Mouse (Mus musculus) urinary bladder, postnatal 25 days (tissue): ENCODE measurements at regions not wholly inside any gene's neighbourhood (a gene's known extent, or its start where the extent isn't known, plus 50 kb on each side); places are given as distances from the start of the nearest gene placed in this dataset.

Experiments
- DNase-seq: peaks from one replicate; pipeline ENCODE4 v3.0.0; 2022; ENCODE audit warnings: low spot score

DNA sequence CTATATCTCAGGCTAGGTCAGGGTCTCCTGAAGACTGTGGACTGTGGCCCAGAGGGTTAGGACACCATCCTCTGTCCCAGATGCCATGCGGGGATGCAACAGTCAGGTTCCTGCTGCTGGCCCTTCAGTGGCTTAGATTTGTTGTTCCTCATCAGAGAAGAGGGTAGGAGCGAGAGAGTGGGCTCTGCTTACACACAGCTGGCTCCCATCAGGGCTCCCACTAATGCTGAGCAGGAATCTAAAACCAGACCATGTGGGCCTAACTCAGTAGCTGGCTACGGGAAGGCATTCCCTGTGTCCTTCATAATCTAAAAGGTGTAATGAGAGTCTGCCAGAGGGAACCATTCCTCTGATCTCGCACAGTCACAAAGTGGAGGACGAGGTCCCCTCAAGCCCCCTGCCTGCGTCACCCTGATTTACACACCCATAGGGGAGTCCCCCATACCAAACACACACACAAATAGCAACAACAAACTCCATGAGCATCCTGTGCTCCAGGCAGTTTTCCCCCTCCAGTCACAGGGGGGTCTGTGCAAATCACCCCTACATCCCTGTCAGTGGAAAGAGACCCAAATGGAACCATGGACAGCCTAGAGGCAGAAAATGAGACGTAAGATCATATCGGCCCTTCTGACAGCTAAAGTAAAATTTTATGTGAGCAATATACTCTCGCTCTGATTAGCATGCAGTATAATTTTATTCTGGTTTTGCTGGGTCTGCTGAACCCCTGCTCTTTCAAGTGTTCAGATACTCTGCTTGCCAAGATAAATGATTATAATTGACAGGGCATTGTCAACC lies 234.8 kb downstream of the 3110018I06Rik start:
- no peak for DNase-seq

DNA sequence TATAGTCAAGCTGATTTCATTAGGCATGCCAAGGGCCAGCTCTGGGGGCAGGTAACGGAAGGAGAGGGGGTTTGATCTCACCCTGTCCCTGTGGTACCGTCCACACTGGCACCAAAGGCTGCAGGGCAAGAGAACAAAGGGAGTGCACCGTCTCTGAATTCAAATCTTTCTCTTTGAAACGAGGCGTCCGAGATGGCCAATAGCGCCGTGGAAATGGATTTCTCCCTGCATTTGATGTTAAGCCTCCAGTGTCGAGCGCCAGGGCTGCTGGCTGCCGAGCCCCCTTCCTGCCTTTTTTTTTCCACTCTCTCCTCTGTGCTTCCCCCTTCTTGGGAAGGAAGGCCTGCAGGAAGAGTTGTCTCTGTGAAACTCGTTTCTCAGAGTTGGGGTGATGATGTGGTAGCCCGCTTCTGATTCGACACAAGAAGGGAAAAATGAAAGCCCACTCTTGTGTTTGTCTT lies 235.5 kb downstream of the 3110018I06Rik start:
- no peak for DNase-seq

- no peak for DNase-seq
These were observed 236.0 kb downstream of the 3110018I06Rik start for GRCm38 (mm10) chr12:107724467-107724866.

DNA sequence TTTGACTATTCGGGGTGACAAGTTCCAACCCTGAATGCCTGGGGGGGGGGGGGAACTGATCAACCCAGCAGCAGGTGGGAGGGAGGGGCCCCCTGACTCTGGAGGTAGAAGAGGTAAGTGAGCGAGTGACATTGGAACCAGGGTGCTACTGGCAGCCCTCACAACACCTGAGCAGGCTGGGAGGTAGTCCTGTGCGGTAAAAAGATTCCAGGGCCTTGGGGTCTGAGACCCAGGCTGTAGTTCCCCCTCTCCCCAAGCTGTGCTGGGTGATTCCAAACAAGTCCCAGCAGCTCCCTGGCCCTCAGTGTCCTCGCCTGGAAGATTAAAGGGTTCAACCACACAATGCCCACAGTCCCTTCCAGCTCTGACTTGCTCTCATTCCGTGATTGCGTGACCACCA lies 240.4 kb downstream of the 3110018I06Rik start:
- DNase-seq, result no peak

- no peak for DNase-seq
These were observed 240.9 kb downstream of the 3110018I06Rik start for GRCm38 (mm10) chr12:107729301-107729700.

- DNase-seq, result no peak
These were observed 242.5 kb downstream of the 3110018I06Rik start for GRCm38 (mm10) chr12:107730940-107731339.

DNA sequence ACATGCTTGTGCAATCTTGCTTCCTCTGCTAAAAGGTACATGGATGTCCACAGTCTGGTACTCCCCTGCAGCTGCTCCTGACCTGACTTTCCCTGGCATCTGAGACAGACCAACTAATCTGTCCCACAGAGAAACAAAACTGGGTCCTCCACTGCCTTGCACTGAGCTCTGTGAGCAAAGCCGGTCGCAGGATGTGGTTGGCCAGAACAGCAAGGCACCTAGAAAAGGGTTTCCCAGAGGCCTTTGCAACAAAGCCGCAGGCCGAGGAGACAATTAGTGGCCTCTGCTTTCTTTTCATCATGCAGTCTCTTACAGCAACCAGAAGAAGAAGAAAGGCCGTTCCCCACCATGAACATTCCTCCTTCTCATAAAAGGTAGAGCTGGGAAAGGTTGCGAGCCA lies 246.1 kb downstream of the 3110018I06Rik start:
- DNase-seq, result no peak

DNA sequence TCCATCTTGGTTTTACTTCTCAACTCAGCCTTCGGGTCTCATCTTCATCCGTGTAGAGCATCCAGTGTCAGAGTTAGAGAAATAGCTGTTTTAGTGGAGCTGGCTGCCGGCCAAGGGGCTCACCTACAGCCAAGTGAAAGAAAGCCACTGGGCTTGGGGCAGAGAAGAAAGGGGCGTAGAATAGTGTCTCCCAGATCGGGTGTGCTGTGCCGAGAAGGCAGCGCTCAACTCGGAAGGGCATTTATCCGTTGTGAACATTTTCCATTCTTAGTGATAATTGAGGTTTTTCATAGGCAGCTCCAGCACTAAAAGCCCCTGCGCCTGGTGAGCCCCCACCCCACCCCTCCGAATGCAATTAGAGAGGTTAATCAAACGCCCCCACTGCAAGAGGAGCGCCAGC lies 254.2 kb downstream of the 3110018I06Rik start:
- DNase-seq, result no peak

DNA sequence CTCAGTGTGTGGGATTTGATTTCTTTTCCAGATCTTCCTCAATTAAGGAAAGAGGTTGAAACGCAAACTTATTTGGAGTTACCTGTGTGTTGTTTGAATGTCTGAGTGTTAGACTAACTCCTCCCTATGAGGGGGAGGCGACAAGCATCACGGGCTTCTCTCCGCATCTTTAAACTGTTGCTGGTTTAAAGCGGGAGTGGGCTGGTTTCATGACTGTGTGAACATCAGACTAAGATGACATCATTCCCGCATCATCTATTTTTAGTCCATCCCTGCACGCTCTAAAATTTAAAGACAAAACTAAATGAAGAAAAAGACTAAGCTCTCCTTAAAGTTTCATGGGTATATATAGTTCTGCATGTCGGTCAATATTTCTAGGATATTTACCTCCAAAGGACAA lies 256.4 kb downstream of the 3110018I06Rik start:
- no peak for DNase-seq

DNA sequence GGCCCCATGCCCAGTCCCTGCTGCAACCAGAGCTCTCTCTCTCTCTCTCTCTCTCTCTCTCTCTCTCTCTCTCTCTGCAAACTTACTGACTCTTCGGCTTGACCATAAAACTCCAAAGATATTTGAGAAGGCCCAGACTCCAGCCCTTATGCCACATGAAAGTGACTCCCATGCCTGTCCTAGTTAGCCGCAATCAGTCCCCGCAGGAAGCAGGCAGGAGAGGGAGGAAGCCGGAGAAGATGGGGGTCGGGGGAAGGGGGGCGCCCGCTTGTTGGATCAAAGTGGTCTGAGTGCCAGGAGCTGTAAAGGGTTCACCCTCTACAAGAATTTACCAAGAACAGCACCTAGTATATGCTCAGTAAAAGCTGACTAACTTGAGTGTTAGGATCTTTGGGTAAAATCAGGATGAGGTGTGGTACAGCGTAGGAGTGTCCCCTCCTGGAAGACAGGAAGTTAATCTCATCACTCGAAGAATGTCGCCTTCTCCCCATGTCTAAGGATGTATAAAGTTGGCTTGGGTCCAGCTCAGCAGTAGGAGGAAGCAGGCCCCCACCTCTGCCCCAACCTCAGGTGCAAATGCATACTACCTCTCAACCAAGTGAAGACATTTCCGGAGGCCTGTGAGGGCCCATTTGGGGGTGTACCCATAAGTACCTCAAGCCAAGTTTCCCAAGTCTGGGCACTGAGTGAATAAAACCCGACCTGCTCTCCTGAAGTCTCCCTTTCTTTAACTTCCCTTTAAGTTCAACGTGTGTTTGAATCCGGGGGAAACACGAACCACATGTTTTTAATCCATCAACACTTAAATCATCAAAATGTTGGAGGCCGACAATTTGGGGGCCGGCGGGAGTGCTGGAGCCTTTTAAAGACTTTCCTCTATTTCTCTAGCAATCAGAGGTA lies 254.7 kb downstream of the Bcl11b start:
- no peak for DNase-seq

DNA sequence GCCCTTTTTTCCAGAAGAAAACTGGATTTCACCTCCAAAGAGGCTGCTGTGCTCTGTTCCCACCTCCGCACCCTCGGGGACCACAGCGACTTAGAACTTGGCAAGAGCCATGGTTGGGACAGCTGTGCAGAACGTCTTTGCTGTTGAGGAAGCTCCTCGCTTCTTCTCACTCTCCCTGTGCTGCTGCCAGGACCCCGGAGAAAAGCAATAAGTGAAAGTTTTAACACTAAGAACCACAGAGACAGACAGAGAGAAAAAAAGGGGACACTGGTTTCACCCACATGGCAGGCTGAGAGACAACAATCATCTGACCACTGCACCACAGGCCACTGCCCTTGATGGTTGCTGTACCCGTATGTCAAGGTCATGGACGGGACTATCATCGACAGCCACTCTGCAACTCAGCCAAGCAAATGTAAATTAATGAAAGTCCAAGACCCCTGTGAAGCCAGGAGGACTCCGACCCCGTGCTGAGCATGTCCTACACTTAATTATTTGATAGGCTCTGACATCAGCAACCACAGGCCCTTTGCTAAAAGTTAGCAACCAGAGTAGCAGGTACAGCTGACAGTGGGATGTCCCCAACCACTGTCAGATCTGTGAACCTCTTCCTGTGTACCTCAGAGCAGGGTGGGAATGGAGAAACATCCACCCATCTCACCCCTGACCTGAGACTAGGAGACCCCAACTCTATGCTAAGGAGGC lies 253.9 kb downstream of the Bcl11b start:
- DNase-seq, result no peak

DNA sequence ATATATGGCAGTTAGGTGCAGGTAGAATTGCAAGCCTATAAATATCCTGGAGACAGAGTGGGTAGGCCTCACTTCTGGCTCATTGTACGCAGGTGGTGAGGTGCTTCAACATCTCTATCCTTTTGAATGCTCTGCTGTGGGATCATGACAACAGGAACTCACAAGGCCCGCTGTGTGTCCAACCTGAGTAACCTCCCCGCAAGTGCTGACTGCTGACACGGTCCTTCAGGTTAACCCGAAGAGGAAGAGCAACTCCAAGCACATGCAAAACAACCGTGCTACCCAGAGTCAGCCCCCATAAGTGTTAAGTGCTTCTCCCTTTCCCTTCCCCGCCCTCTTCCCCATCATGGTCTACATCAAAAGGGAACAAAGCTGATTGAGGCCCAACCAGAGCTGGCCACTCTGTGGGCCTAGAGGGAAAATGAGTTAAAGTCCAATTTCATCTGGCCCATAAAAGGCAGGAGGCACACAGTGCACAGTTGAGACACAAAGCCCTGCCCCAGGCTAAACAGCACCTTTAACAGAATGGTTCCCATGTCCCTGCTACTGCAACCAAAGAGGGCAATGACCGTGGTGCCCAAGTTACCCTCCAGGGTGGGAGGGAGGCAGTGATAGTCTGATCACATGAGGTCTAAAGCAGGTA lies 253.0 kb downstream of the Bcl11b start:
- no peak for DNase-seq

GRCm38 (mm10) chr12:107752126-107752525 lies 251.3 kb downstream of the Bcl11b start:
- DNase-seq, result peak; percentile 23

- DNase-seq, result no peak
These were observed 250.8 kb downstream of the Bcl11b start for GRCm38 (mm10) chr12:107752587-107752986.

- DNase-seq, result peak; percentile 40
These were observed 250.4 kb downstream of the Bcl11b start for GRCm38 (mm10) chr12:107753022-107753421.

DNA sequence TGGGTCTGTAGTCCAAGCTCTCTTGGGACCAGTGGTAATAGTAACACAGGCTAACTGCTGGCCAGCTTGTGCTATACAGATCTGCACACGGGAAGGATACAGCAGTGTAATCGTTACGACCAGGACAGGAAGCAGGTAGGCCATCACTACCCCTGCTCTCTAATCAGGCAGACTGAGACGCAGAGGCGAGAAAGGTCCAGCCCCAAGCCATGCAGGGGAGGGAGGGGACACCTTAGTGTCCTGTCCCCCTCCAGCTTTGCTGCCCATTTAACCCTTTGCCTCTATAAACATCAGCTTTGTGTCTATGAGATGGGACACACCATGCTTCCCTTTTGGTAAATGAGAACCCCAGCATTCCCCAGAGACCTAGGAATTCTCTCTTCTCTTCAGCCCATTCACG lies 249.9 kb downstream of the Bcl11b start:
- no peak for DNase-seq

GRCm38 (mm10) chr12:107754885-107755284 lies 248.5 kb downstream of the Bcl11b start:
- no peak for DNase-seq

DNA sequence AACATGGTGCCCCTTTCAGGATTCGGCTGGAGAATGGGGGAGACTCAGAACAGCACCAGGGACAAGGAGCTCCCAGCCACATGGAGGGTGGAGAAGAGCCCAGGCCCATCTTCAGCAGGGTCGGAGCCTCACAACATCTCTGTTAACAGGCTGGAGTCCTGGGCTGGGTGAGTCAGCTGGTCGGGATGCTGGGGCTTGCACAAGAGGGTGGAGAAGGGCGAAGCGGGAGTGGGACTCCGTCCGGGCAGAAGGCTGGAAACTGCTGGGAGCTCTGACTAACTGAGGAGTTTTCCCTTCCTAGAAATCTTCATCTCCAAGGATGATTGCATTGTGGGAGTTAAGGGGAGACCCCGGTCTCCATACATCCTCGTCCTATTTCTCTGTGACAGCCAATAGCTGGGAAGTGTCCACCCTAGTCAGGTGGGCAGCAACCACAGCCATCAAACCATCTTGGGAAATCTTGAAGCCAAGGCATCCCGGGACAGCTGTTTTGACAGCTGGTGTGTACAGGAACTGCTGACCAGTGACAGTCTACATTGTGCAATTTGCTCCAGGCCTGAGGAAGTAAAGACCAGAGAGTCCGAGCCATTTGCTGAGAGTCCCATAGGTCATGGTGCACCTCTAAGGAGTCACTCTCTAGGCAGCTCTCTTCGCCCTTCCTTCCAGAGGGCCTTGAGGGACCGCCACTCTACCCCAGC lies 247.4 kb downstream of the Bcl11b start:
- peak; percentile 26 for DNase-seq

DNA sequence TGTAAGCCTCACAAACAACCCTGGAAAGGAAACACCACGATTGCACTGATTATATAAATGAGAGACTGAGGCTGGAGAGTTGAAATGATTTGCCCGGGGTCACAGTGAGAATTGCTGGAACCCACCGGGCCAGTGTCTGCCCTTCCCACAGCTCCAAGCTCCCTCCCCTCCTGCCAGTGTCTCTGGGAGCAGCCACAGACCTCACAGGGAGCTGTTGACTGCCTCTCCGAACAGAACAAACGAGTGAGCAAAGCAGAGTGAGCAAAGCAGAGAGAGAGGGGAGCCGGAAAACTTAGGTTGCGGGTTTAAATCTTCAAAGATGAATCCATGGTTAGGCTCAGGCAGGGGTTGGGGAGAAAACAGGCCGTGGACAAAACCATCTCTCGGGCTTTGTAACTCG lies 246.2 kb downstream of the Bcl11b start:
- no peak for DNase-seq

DNA sequence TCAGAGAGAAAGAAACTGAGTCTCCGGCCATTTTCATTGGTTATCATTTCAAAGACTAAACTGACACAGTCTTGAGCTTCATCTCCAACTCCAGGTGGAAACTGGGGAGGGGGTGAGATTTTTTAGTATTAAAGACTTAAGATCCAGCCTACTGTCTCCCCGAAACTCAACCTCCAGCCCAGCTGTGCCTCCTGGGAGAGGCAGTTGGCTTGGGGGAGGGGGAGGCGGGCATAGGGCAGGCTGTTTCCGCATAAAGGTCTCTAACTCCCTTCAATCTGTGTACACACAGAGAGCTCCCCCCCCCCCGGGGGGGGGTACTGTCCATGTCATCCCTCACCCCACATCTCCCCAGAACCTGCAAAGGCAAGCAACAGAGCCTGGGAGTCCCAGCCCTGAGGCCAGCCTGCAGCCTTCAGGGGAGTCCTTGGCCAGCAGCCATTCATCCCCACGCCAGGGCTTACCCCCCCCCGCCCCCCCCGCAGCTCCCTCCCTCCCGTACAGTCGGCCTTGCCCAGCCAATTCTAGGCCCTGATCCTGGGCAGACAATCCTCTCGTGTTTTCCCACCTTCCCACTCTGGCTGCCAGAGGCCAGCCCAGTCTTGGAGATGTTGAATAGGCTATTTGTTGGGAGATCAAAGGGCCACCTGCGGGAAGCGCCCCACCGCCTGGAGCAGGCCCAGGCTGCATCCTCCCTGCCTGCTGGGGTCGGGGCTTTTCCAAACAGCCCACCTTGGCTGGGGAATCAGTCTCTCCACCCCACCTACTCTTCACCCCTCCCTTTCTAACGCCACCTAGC lies 245.2 kb downstream of the Bcl11b start:
- DNase-seq, result no peak
